Mouse (Mus musculus): ENCODE measurements around the gene Kdelr1.

Gene Kdelr1

DNA sequence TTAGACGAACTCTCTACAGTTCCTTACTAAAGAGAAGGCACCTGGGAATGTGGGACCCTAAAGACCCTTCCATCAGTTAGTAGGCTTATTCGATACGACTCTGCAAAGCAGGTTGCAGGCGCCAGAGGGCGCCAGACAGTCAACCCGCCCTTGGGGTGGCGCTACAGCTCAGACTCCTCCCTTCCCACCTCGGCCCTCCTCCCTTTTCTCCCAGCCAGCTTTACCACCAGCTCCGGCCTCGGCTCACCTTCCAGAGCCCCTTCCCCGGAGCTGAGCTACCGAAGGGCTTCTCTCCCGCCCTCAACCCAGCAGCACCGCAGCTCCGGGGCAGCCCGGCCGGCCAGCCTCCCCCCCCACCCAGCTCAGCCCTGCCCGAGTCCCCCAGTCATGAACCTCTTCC lies at the start of gene Kdelr1:
Gene Kdelr1, plus strand, starts transcription at position 149 of the 400 bp plus-strand sequence.
- peak; percentile 77 for DNase-seq (ENCODE audit: low spot score)

DNA sequence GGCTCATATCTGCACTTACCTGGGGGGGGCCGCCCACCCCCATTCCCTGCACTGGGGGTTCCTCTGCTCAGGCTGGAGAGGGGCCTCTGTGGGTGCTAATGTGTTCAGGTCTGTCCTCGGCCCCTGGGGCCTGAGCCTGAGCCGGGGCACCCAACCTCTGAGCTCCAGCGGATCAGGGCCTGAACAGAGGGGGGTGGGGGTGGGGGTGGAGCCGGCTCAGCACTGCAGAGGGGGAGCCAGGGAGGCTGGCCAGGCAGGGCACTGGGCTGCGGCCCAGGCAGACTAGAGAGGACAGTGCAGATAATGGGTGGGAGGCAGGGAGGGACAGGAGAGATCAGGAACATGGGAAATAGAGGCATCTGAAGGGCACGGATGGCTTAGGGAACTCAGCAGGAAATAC lies 48.0 kb upstream of the Kdelr1 start, which contains the start of gene Kcnj14:
Gene Kcnj14, minus strand, starts transcription at position 185 of the 400 bp plus-strand sequence.
- no peak for DNase-seq (ENCODE audit: low spot score)

DNA sequence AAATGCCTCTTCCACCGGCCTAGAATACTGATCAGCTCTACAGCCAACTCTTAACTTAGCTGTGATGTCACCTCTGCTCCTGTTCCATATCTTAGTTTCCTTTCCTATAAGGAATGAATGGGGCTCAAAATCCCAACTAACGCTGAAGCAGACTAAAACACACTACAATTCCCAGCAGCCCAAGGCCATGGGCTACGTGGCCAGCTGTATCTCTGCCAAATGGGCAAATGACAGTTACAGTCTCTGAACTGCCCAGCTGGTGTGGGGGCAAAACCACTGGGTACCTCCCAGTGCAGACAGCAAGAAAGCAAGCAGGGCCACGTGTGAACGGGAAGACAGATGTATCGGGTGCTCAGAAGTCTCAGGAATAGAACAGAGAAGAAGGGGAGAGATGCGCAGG lies 45.9 kb upstream of the Kdelr1 start:
- DNase-seq (ENCODE audit: low spot score), result no peak

DNA sequence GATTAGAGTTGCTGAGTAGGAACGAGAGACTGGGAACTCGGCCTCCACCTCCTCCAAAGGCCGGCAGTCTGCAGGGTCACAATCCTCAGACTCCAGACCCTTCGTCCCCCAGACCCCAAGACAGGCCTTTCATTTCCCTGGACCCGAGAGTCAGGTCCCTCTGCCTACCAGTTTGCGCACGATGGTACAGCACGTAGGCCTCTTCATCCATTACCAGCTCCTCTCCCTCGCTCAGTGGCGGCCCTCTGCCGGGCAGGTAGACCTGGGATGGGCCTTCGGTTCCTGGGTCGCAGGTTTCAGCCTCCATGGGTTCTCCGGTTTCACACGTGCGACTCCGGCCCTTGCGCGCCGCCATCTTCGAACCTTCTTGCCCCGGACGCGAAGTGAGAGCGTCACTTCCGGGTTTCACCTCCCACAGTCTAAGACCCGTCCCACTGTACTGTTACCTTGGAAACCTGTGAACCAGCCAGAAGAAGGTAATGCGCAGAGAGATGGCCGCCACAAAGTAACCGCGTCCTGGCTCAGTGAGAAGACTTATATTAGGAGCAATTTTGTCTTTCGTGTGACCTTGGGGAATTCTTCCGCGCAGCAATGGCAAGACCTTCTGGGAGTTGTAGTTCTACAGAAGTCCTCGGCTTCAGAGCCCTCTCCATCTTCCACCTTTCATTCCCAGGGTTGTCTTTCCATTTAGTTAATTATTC lies 42.0 kb upstream of the Kdelr1 start, which contains the start of gene Grwd1:
Gene Grwd1, minus strand, starts transcription at position 518 of the 701 bp plus-strand sequence.
- DNase-seq (ENCODE audit: low spot score), result peak; percentile 81

DNA sequence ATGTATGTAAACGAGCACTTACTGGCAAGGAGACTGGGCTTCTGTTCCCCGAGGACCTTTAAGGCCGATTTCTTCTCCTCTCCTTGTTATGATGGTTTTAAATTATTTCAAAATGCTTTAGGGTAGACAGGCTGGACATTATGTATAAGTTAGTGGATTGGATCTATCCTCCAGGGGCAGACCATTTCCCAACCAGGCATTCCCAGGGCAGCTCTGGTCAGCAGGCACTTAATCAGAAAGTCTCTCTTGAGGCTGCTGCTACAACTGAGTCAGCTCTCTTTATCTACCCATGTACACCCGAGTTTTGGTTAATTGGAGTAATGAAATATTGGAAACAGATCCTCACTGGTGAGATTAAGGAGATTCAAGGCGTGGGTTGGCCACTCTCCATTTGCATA lies 41.4 kb upstream of the Kdelr1 start:
- DNase-seq (ENCODE audit: low spot score), result no peak

DNA sequence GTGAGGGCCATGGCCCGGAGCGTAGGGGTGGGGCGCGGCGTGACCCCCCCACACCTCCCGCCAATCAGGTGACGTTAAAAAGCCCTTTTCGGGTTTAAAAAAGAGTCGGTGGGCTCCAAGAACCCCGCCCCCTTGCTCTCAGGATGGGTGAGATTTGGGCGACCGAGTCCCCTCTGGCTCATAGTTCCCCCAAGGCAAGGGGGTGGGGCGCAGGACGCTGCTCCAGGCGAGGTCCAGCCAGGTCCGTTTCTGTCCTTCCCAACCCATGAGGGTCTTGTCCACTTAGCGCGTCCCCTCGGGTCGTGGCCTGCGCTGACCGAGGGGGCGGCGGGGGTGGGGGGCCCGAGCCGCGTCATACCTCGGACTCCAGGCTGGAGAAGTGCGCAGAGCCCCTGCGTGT lies 40.1 kb upstream of the Kdelr1 start:
- DNase-seq (ENCODE audit: low spot score), result no peak

DNA sequence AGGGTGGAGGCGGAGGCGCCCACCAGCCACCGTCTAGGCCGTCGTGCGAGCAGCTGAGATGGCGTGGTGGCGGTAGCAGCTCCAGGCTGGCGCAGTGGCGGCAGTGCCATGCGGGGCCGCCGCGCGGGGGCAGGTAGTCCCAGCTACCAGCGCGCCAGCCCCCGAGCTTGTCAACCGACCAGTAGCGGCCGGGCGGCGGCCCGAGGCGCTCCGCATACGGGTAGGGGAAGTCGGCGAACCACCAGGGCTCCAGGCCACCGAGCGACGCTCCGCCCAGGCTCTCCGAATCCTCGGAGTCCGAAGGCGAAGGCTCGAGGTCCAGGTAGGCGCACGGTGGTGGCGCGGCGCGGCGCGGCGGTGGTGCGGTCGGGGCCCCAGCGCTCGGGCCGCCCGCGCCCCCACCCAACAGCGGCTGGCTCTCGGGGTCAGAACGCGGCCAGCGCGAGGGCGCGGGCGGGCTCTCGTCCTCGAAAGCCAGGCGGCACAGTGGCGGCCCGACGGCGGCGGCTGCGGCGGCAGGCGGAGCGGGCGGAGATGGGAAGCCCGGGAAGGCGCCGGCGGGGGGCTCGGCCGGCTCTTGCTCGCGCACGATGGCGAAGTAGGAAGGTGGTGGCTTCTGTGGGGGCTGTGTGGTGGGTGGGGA lies 39.3 kb upstream of the Kdelr1 start:
- no peak for DNase-seq (ENCODE audit: low spot score)

DNA sequence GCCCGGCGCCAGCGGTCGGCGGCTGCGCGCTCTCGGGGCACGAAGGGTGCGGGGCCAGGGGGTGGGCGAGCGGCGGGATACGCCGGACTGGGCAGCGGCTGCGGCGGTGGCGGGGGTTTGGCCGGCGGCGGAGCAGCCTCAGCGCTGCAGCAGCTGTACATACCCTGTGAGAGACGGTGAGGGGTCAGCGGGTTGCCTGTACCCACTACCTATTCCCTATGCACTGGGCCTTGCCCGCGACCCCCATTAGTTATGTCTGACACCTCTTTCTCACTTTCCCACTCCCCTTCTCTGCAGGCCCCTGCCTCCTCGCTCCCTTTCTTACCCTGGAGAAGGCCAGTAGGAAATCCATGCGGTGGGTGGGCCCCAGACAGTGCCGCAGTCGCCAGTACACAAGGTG lies 38.6 kb upstream of the Kdelr1 start:
- DNase-seq (ENCODE audit: low spot score), result no peak

DNA sequence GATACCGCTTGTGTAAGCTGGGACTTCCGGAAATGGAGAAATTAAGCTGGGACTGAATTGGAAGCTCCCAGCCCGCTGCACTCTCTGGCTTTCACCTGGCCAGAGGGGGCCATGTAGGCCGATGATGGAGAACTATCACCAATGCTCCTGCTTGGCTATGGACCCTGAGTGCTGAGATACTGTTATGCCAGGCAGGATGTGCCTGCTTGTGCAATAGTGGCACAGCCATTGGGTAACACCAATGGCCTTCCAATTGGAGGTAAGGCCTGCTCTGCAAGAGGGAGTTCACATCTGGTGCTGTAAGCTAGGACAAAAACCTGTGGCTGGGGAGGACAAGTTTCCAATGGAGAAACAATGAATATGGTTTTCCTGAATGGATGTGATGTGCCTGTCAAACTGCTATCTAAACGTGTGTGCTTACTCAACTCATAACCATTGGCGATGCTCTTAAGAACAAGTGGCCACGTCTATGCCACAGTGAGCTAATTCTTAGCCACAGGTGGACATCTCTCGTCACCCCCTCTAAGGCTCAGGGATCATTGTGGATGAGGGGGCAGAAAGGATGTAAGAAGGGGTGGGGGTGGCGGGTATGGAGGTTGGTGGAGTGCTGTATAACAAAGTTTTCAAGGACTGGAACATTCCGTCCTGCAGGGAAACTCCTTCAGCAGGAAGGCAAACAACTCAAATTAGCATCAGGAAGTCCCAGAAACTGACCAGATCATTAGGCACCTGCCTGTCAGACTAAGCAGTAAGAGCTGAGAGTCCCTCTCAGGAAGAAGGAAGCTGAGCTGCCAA lies 29.4 kb upstream of the Kdelr1 start:
- DNase-seq (ENCODE audit: low spot score), result no peak

DNA sequence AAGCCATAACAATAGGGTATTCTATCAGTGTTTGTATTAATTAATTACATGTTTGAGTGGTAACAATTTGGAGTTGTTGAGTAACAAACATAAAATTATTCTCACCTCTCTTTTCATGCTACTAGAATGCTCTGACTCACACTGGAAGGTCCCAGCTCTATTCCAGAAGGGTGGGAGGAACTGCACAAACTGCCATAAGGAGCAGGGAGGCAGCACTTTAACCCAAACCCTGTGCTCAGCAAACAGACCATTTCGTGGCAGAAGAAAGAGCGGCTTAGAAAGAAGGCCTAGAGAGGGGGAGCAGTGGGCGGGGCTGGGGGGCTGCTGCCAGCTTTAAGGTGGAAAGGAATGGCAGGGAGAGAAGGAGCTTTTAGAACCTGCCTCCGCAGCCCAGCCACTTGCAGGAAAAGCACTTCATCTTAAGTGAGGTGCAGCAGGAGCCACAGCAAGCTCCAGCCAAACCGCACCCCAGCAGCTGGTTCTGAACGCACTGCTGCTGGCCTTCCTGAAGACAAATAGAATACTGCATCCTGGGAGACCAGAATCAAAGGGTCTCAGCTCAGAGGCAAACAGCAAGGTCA lies 24.0 kb upstream of the Kdelr1 start:
- no peak for DNase-seq (ENCODE audit: low spot score)

DNA sequence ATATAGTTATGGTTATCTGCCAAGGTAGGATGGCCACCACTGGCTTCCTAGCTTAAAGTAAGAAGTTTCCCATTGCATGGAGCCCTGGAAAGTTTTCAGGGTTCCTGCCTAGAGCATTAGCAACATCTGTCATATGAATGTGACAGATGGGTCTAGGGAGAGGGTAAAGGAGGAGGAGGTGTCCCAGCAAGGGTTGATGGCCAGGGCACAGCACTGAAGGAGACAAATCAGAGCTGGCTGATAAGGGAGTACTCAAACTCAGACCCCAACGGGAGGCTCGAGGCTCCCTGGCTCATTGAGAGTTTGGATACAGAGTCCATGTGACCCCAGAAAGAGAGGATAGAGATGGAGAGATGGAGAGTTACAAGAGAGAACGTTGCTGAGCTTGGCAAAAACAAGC lies 21.9 kb upstream of the Kdelr1 start:
- DNase-seq (ENCODE audit: low spot score), result no peak

DNA sequence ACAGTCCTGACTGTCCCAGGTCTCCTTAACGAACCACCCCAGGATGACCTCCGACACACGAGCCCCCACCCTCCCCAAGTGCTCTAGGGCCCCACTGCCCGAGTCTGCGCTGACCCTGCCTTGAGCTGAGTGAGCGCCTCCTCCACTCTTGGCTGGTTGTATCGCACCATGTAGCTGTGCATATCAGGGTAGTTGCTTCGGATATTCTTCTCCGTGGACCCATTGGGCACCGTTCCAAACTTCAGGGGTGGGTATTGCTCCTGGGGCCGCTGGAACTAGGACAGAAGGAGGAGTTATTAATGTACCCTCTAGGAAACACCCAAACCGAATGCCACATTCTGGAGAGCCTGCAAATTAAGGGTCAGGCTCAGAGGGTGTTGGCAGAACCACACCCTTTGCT lies 19.5 kb upstream of the Kdelr1 start:
- no peak for DNase-seq (ENCODE audit: low spot score)

DNA sequence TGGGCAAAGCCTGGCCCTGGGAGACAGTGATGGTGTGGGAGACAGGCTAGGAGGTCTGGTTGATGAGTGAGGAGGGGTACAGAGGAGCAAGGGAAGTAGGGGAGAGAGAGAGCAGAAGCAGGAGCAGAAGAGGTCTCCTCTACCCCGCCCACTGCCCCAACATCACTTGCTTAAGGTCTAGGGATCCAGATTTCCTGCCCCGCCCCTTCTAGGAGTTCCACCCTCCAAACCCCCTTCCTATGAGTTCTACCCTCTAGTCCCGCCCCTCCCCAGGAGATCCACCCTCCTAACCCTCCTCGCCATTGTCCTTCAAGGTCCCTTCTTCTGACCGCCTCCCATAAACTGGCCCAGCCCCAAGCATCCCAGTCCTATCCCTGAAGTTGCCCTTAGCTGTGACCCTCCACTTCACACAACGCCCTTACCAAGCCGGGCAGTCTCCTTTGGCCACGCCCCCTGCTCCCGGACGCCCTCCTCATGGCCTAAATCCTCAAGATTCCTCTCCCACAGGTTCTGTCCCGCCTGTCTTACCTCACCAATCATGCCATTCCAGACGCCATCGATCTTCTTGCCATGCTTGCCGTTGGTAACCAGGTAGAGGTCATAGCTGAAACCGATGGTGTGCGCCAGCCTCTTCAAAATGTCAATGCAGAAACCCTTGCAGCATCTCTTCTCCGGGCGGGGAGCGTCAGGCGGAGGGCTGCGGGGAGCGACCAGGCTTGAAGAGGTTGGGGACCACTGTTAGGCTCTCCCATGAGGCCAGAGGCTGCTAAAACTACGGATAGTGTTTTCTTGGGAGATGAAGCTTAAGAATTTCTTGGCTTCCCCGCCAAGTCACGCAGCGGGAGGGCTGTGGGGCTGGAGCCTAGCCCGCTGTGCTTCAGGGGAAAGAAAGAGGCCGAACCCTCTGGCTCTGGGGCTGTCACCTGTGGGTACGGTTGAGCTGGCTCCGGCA lies 15.3 kb upstream of the Kdelr1 start:
- DNase-seq (ENCODE audit: low spot score), result no peak

DNA sequence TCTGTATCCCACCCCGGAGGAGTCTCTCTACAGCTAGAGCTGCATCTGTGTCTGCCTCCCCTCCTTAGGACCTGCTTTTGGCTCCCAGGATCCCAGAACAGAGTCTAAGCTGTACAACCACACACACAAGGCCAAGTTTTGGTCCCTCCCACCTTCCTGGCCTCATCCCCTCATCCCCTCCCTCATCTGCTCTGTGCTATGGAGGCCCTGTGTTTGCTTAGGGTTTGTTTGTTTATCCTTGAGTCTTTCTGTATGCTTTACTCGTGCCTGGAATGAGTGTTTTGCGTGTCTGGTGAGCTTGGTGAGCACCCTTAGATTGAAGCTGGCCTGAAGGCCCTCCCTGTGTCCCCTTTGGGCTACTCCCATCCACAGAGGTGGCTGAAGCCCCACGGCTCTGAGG lies 13.6 kb upstream of the Kdelr1 start:
- no peak for DNase-seq (ENCODE audit: low spot score)

DNA sequence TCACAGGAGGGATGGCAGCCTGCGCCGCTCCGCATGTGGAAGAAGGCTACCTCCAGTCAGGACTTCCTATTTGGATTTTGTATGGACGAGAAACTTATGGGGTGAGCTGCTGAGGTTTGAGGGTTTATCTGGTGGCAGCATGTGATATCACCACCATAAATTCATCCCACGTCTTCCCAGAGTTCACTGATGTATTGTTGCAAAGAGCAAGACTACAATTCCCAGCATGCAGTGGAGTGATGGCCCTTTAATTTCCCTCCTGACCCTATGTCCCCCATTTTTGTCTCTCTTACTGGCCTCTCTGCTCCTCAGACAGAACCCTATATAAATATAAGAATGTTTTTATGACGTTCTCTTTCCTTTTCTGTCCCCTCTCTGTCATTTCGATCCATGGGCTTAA lies 9.8 kb upstream of the Kdelr1 start:
- DNase-seq (ENCODE audit: low spot score), result no peak

DNA sequence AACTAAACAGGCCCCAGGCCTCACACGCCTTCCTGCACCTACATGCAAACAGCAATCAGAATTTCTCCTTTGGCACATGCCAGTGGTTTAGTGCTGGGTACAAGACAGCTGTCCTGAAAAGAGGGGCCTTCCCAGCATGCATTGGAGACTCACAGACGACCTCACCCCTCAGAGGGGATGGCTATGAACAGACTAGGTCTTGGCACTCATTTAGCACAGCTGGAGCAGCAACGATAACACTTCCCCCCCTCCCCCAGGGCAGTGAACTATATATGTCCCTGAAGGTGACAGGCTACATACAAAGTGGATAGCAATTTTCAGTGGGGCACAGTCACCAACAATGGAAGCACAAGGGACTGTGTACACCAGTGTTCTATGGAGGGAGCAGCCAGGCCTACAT lies 8.1 kb upstream of the Kdelr1 start:
- no peak for DNase-seq (ENCODE audit: low spot score)

DNA sequence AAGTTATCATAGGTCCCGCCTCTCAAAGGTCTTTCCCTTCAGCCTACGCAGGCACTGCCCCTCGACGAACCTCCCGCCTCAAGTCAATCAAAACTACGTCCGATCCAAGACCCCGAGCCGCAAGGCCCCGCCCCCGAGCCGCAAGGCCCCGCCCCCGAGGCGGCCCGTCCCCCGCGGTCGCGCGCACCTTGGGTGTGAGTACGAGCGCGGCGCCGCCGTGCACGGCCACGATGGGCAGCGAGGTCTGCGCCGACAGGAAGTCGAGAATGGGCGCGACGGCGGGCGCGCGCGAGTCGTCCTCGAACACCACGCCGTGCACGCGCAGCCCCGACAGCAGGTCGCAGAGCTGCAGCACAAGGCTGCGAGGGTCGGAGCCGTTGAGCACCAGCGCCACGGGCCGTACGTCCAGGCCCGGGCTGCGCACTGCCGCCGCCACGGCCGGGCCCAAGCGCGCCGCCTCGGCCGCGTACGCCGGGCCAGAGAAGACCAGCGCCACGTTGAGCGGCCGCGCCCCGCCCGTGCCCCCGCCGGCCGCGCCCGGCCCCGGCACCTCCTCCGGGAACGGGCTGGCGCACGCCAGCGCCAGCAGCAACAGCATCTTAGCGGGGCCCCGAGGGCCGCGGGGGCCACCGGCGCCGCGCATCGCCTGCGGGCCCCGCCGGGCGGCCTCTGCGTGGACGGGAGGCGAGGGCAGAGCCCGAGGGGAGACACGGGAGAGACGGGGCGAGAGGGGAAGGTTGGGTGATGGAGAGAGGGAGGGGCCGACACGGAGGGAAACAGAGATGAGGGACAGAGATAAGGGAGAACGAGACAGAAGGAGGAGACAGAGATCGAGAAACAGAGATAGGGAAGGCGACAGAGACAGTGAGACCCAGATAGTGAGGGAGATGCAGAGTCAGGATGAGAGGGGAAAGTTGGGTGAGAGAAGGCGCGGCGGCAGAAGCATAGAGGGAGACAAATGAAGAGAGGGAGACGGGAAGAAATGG lies 6.4 kb upstream of the Kdelr1 start:
- peak; percentile 74 for DNase-seq (ENCODE audit: low spot score)

DNA sequence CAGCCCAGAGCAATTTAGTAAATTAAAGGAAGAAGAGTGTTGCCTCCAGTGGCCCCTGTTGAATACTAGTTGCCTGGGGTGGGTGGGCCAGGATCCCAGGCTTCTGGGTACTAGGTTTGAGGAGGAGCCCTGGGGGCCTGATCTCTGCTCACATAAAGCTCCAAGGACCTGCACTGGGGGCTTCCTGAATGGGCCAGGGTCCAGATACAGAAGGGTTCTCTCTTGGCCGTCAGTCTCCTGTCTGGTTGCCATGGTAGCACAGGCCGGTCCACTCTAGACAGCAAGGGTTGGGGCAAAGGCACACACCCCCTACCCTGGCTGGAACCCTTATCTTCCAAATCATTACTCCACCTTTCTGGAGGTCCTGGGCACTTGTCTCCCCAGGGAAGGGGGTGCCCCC lies 4.7 kb upstream of the Kdelr1 start:
- DNase-seq (ENCODE audit: low spot score), result no peak

DNA sequence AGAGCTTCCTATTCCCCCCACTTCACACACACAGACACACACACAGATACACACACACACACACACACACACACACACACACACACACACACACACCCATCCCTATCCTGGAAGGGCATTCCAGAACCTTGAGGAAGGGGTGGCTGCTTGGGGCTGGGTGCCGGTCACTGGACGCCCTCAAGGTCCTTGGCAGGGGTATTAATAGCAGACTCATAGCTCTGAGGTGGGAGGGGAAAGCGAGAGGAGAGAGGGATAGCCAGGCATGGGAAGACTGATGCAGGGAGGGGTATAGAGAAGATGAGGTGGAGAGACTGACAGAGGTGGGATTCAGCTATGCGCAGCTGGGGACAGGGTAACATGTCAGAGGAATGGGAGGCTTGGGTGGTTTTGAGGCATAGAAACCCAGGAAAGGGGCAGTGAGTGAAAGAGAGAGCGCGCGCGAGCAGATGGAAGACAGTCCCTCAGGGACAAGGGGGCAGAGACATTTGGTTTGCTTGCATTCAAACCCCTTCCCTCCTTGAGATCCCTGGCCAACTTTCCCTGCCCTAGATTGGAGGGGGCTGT lies 3.4 kb upstream of the Kdelr1 start:
- DNase-seq (ENCODE audit: low spot score), result no peak

DNA sequence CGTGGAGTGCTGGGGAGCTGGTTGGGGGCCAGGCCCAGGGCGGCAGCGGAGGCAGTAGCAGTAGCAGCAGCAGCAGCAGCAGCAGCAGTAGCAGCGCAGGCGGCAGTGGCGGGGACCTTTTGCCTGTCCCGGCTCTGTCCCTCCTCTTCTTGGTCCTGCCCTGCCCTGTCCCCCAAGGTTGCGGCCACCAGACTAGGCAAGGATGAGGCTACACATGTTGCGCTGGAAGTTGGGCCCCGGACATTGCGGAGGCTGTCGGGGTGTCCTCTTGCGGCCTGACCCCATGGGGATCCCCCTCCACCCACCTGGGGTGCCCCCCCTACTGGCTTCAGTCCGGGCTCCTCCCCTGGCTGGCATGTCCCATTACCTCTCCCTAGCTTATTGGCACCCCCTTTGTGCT lies 2.8 kb upstream of the Kdelr1 start:
- DNase-seq (ENCODE audit: low spot score), result no peak

All from left cerebral cortex, adult 11 months (tissue).